Mouse (Mus musculus) kidney, postnatal 0 days (tissue): Measurements from ENCODE around the gene Ksr2. TPM values are rescaled to one million over a fixed set of nuclear protein-coding genes. Genes with fewer than 3 reads are reported as not detected.

Source experiments
- ATAC-seq: fragments of 200-750 bp; cut with Nextera tagmentation; replicated peaks from 2 replicates; pipeline ENCODE4 v1.8.0; 2017; ENCODE audit warnings: low read depth, moderate number of reproducible peaks, moderate TSS enrichment, moderate library complexity; ENCODE audit not compliant: low FRiP score
- DNase-seq: peaks from one replicate; pipeline ENCODE4 v3.0.0-alpha.2; 2016; ENCODE audit warnings: low spot score
- H3K27ac ChIP-seq: fragments of 300-500 bp; sonication (generic); 2 replicates; pipeline ENCODE4 v1.5.1; 2014; ENCODE audit warnings: mild to moderate bottlenecking
- H3K27me3 ChIP-seq: fragments of 300-500 bp; sonication (generic); 2 replicates; pipeline ENCODE4 v1.6.1; 2014; ENCODE audit warnings: low read length, mixed read lengths; ENCODE audit not compliant: insufficient read depth
- H3K36me3 ChIP-seq: fragments of 300-500 bp; sonication (generic); 2 replicates; pipeline ENCODE4 v1.6.1; 2014; ENCODE audit warnings: low read length, mixed read lengths; ENCODE audit not compliant: insufficient read depth
- H3K4me1 ChIP-seq: fragments of 300-500 bp; sonication (generic); replicated peaks from 2 replicates; pipeline ENCODE4 v1.6.1; 2014; ENCODE audit warnings: antibody characterized with exemption, low read length, mixed read lengths; ENCODE audit not compliant: insufficient read depth
- H3K4me2 ChIP-seq: fragments of 300-500 bp; sonication (generic); 2 replicates; pipeline ENCODE4 v1.6.1; 2014; ENCODE audit warnings: mild to moderate bottlenecking, low read length, moderate library complexity, mixed read lengths
- H3K4me3 ChIP-seq: fragments of 300-500 bp; sonication (generic); replicated peaks from 2 replicates; pipeline ENCODE4 v1.5.1; 2014; ENCODE audit warnings: low read depth, low read length
- H3K9ac ChIP-seq: fragments of 300-500 bp; sonication (generic); 2 replicates; pipeline ENCODE4 v1.6.1; 2014; ENCODE audit warnings: low read depth, low read length
- H3K9me3 ChIP-seq: fragments of 300-500 bp; sonication (generic); replicated peaks from 2 replicates; pipeline ENCODE4 v1.6.1; 2016; ENCODE audit warnings: low read length, inconsistent platforms, mixed read lengths
- CTCF ChIP-seq: IDR thresholded peaks from 2 replicates; pipeline ENCODE4 v1.5.1; 2016; ENCODE audit warnings: antibody characterized with exemption, low read depth, mild to moderate bottlenecking, moderate library complexity
- WGBS: fragments of 180-500 bp; shearing (Covaris S2); extraction: QIAGEN DNeasy Blood & Tissue Kit; methylation state at CpG from one replicate; pipeline ENCODE4 v1.1.7; 2014; 5-methylcytosine and 5-hydroxymethylcytosine counted together
- polyA plus RNA-seq: library from polyadenylated mRNA; unstranded; fragments of >200 nt; fragmentation: Nextera tagmentation; extraction: Ambion mirVana; gene quantifications from 2 replicates; pipeline ENCODE4 v1.2.1, GENCODE M21; 2015

Gene Ksr2
- polyA plus RNA-seq: 0.42 and 0.71 TPM in 2 replicates

- DNase-seq: peak; percentile 50
- under 1% methylated on average over 88 of the region's 89 CpGs for whole genome bisulfite sequencing
- H3K27ac ChIP-seq: peak within 1 kb of the TSS; percentile 66
- H3K4me3 ChIP-seq: peak within 1 kb of the TSS; percentile 62
- peak within 1 kb of the TSS; percentile 59 for H3K9ac ChIP-seq
- H3K36me3 ChIP-seq: no peaks in the 10 kb centered on the region
- ATAC-seq: peak; percentile 83
- H3K4me2 ChIP-seq: peak within 1 kb of the TSS; percentile 93
- no peaks in the 10 kb centered on the region; the same call in 1 of the 2 replicates for H3K4me1 ChIP-seq
- TF ChIP-seq CTCF: no peak
- H3K9me3 ChIP-seq: no peaks in the 10 kb centered on the region
- H3K27me3 ChIP-seq: peaks cover 3% of the 10 kb centered on the region
These were observed at the start of gene Ksr2 for GRCm38 (mm10) chr5:117413507-117414501. Ksr2 (plus strand) TSS chr5:117414000.

GRCm38 (mm10) chr5:117364821-117365220 lies 49.0 kb upstream of the Ksr2 start:
- H3K36me3 ChIP-seq: peaks cover 28% of the 10 kb centered on the region

GRCm38 (mm10) chr5:117365904-117366561 lies 47.8 kb upstream of the Ksr2 start:
- peaks cover 38% of the 10 kb centered on the region for H3K36me3 ChIP-seq
- H3K27me3 ChIP-seq: no peaks in the 10 kb centered on the region
- no peak overlapping the region for H3K9ac ChIP-seq
- WGBS: 90% methylated on average over 13 of the region's 13 CpGs
- H3K4me3 ChIP-seq: no peak overlapping the region
- peak overlapping the region; percentile 42; the same call in 1 of the 2 replicates for H3K27ac ChIP-seq
- DNase-seq (no peak), ATAC-seq (peak; percentile 69)
- H3K4me2 ChIP-seq: no peak overlapping the region
- H3K4me1 ChIP-seq: peaks cover 24% of the 10 kb centered on the region
- no peaks in the 10 kb centered on the region for H3K9me3 ChIP-seq
- no peak for TF ChIP-seq CTCF

More at GRCm38 (mm10) chr5:117364821-117365220, 49.0 kb upstream of the Ksr2 start:
- DNase-seq (no peak), ATAC-seq (no peak)
- 86% methylated on average over 3 of the region's 3 CpGs for WGBS
- peaks cover 32% of the 10 kb centered on the region for H3K4me1 ChIP-seq
- no peak overlapping the region for H3K4me2 ChIP-seq
- H3K27ac ChIP-seq: no peak overlapping the region
- no peaks in the 10 kb centered on the region for H3K27me3 ChIP-seq
- H3K9ac ChIP-seq: no peak overlapping the region
- no peak overlapping the region for H3K4me3 ChIP-seq
- H3K9me3 ChIP-seq: no peaks in the 10 kb centered on the region
- TF ChIP-seq CTCF: no peak

- Histone ChIP-seq H3K4me3 (no peak overlapping the region), H3K4me1 (peaks cover 14% of the 10 kb centered on the region), H3K27me3 (no peaks in the 10 kb centered on the region), H3K36me3 (peaks cover 47% of the 10 kb centered on the region), H3K9me3 (no peaks in the 10 kb centered on the region), H3K9ac (no peak overlapping the region), H3K27ac (no peak overlapping the region), H3K4me2 (no peak overlapping the region)
- WGBS: 27% methylated on average over 8 of the region's 8 CpGs
- no peak for TF ChIP-seq CTCF
- DNase-seq (no peak), ATAC-seq (no peak)
These were observed 46.6 kb upstream of the Ksr2 start for GRCm38 (mm10) chr5:117367206-117367605.

- Histone ChIP-seq H3K36me3 (peaks cover 55% of the 10 kb centered on the region), H3K9ac (no peak overlapping the region), H3K9me3 (no peaks in the 10 kb centered on the region), H3K27me3 (no peaks in the 10 kb centered on the region), H3K27ac (no peak overlapping the region), H3K4me1 (no peaks in the 10 kb centered on the region), H3K4me3 (no peak overlapping the region), H3K4me2 (no peak overlapping the region)
- WGBS: 66% methylated on average over 10 of the region's 10 CpGs
- no peak for TF ChIP-seq CTCF
- DNase-seq (no peak), ATAC-seq (no peak)
These were observed 43.2 kb upstream of the Ksr2 start for GRCm38 (mm10) chr5:117370592-117370991.

- Histone ChIP-seq H3K9ac (no peak overlapping the region), H3K4me1 (no peaks in the 10 kb centered on the region), H3K27ac (no peak overlapping the region), H3K4me3 (no peak overlapping the region), H3K36me3 (peaks cover 67% of the 10 kb centered on the region), H3K9me3 (no peaks in the 10 kb centered on the region), H3K27me3 (no peaks in the 10 kb centered on the region), H3K4me2 (no peak overlapping the region)
- ATAC-seq: no peak
- no peak for DNase-seq
- 92% methylated on average over 9 of the region's 9 CpGs for WGBS
- no peak for TF ChIP-seq CTCF
These were observed 40.4 kb upstream of the Ksr2 start for GRCm38 (mm10) chr5:117373418-117373817.
